In genomic region chr12:79676896-79677295, GRCm38 (mm10) we compare ENCODE assay signal across 13 mouse cellular contexts.
DNase-seq lines count a peak whose midpoint lies in the region; ATAC-seq and TF ChIP-seq lines count a peak whose summit lies in the region.
"Had no signal": no experiment of that assay in that cellular context is flagged by ENCODE, and none has a peak within 500 bp of the region (broad histone marks: within the 10 kb centered on the region; RNA-seq: fewer than 3 reads in every experiment).

No protein-coding gene starts in this region.

- peaks cover 35% of the 10 kb centered on the region for H3K4me1 ChIP-seq in intestine, embryonic 14.5 days (replicated peaks; ENCODE audit: control insufficient read depth, insufficient read depth, low read length)
- peaks cover 3% of the 10 kb centered on the region; the same call in 1 of the 2 replicates for H3K4me1 ChIP-seq in intestine, postnatal 0 days (replicated peaks; ENCODE audit: control insufficient read depth, insufficient read depth, low read length)
- H3K4me1 ChIP-seq in limb, embryonic 10.5 days: peaks cover 56% of the 10 kb centered on the region

- H3K9ac ChIP-seq in intestine, embryonic 14.5 days (ENCODE audit: low read length): no peak overlapping the region
- no peak overlapping the region for H3K9ac ChIP-seq in intestine, postnatal 0 days (ENCODE audit: low read depth, low read length)
- H3K9ac ChIP-seq: forebrain, postnatal 0 days; liver, embryonic 14.5 days had no signal

- no peak overlapping the region for H3K4me2 ChIP-seq in intestine, embryonic 14.5 days (ENCODE audit: low read length)
- H3K4me2 ChIP-seq in intestine, postnatal 0 days (replicated peaks; ENCODE audit: low read depth): no peak overlapping the region

- no peak for ATAC-seq in intestine, embryonic 14.5 days (replicated peaks; ENCODE audit: low FRiP score, low TSS enrichment, low read depth)
- ATAC-seq in intestine, postnatal 0 days: no peak
- ATAC-seq: activated CD4-positive, CD25-positive, alpha-beta regulatory T cell, adult 4 months; forebrain, postnatal 0 days had no signal

- peak; percentile 62 for DNase-seq in adrenal gland, adult 2 months
- no peak for DNase-seq in adrenal gland, adult 18-20 months (ENCODE audit: low spot score in 2 of 2)
- no peak for DNase-seq in intestine, embryonic 14.5 days (ENCODE audit: low spot score)
- peak; percentile 82 for DNase-seq in 416B (ENCODE audit: low read depth)
- DNase-seq in limb, embryonic 10.5 days (ENCODE audit: low spot score): no peak
- DNase-seq in embryo, embryonic 9.5 days (ENCODE audit: extremely low spot score): no peak
- DNase-seq in spleen, postnatal 36 days (ENCODE audit: low spot score in 2 of 2): no peak
- DNase-seq: embryo, embryonic 11 days; forebrain, postnatal 0 days; thymus, adult 2 months had no signal

- TF ChIP-seq CTCF in intestine, postnatal 0 days (IDR thresholded peaks at IDR 0.05; ENCODE audit: low read depth): no peak

- H3K4me3 ChIP-seq in intestine, embryonic 14.5 days (ENCODE audit: low read depth, low read length): no peak overlapping the region
- H3K4me3 ChIP-seq in intestine, postnatal 0 days (ENCODE audit: low read depth, low read length): no peak overlapping the region
- H3K4me3 ChIP-seq in limb, embryonic 10.5 days: no peak overlapping the region

- H3K9me3 ChIP-seq in intestine, embryonic 14.5 days (ENCODE audit: control insufficient read depth, low read length): no peaks in the 10 kb centered on the region
- H3K9me3 ChIP-seq in intestine, postnatal 0 days (ENCODE audit: control insufficient read depth): no peaks in the 10 kb centered on the region
- H3K9me3 ChIP-seq in limb, embryonic 10.5 days (replicated peaks): no peaks in the 10 kb centered on the region

- no peaks in the 10 kb centered on the region for H3K36me3 ChIP-seq in intestine, embryonic 14.5 days (ENCODE audit: control insufficient read depth, insufficient read depth, low read length)
- H3K36me3 ChIP-seq in intestine, postnatal 0 days (ENCODE audit: control insufficient read depth, insufficient read depth): no peaks in the 10 kb centered on the region
- H3K36me3 ChIP-seq in limb, embryonic 10.5 days: no peaks in the 10 kb centered on the region

- WGBS in intestine, embryonic 14.5 days: 63% methylated on average over 5 of the region's 5 CpGs
- 50% methylated on average over 5 of the region's 5 CpGs for WGBS in intestine, postnatal 0 days
- WGBS in limb, embryonic 10.5 days: 71% methylated on average over 5 of the region's 5 CpGs

- no peaks in the 10 kb centered on the region for H3K27me3 ChIP-seq in intestine, embryonic 14.5 days (replicated peaks; ENCODE audit: control insufficient read depth, insufficient read depth, low read length)
- no peaks in the 10 kb centered on the region for H3K27me3 ChIP-seq in intestine, postnatal 0 days (replicated peaks; ENCODE audit: control insufficient read depth, insufficient read depth, low read length)
- no peaks in the 10 kb centered on the region for H3K27me3 ChIP-seq in limb, embryonic 10.5 days (ENCODE audit: low read depth, poor library complexity, severe bottlenecking)

- peak overlapping the region; percentile 81; the same call in 1 of the 2 replicates for H3K27ac ChIP-seq in intestine, embryonic 14.5 days (ENCODE audit: low read depth)
- no peak overlapping the region; the same call in 1 of the 2 replicates for H3K27ac ChIP-seq in intestine, postnatal 0 days (ENCODE audit: low read depth, low read length)
- H3K27ac ChIP-seq in limb, embryonic 10.5 days: peak overlapping the region; percentile 71
- H3K27ac ChIP-seq: liver, embryonic 14.5 days had no signal

Comparison
In these comparisons a context has a peak if more than half of its experiments do, and no peak if none do; other contexts are left out.
1. DNase-seq: peak in adrenal gland, adult 2 months (single experiment) and 416B (single experiment); none in adrenal gland, adult 18-20 months (0 of 2), intestine, embryonic 14.5 days (single experiment), limb, embryonic 10.5 days (single experiment), embryo, embryonic 9.5 days (single experiment) and spleen, postnatal 36 days (0 of 2).